Mouse (Mus musculus) kidney, adult 2 months (tissue): ENCODE results near the gene Lrrc4c.

Source experiments
- CTCF ChIP-seq: fragments of 200-500 bp; conservative IDR thresholded peaks from 2 replicates; pipeline ENCODE4 v1.5.1; 2011; ENCODE audit warnings: low read depth, mild to moderate bottlenecking, control low read depth, low read length, moderate library complexity, mixed read lengths; ENCODE audit not compliant: insufficient read depth, insufficient read length
- POLR2A ChIP-seq: fragments of 200-500 bp; IDR thresholded peaks from one replicate; pipeline ENCODE4 v1.6.1; 2011; ENCODE audit warnings: low read depth, low read length, control low read depth

DNA sequence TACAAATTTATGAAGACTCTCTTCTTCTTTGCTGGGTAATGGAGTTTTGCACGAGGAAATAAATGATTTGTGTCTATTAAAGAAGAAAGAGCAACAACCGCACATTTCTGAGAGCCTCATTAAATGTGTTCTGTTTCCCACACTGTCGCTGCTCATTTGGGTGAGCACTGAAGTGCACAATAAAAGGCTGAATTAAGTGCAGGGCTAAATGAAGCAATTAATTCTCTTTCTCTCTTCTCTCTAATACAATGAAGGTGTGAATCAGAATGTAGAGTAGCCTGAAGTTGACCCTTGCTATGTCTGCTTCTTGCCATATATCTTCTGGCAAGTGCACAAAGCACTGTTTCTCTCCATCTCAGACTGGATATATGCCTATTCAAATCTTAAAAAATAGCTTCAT is 1073.5 kb downstream of the Lrrc4c start:
- TF ChIP-seq CTCF (no peak), POLR2A (no peak)
